Mouse (Mus musculus) limb, embryonic 10.5 days (tissue): ENCODE measurements around the gene Gp6. TPM values are rescaled to one million over a fixed set of nuclear protein-coding genes. Genes with fewer than 3 reads are reported as not detected.
"Not testable (repeated sequence)": the region's sequence is repeated elsewhere in the genome, so short reads cannot be mapped to it uniquely, and the experiment has no call there.

Source experiments
- DNase-seq: peaks from one replicate; pipeline ENCODE4 v3.0.0-alpha.2; 2017; ENCODE audit warnings: low spot score
- H3K27ac ChIP-seq: fragments of 300-500 bp; sonication (generic); 2 replicates; pipeline ENCODE4 v1.5.1; 2016; ENCODE audit warnings: mild to moderate bottlenecking
- H3K27me3 ChIP-seq: fragments of 300-500 bp; sonication (generic); 2 replicates; pipeline ENCODE4 v1.6.1; 2016; ENCODE audit warnings: low read depth, mild to moderate bottlenecking; ENCODE audit not compliant: poor library complexity, severe bottlenecking
- H3K36me3 ChIP-seq: fragments of 300-500 bp; sonication (generic); 2 replicates; pipeline ENCODE4 v1.6.1; 2016; ENCODE audit warnings: mild to moderate bottlenecking, moderate library complexity
- H3K4me1 ChIP-seq: fragments of 300-500 bp; sonication (generic); 2 replicates; pipeline ENCODE4 v1.6.1; 2016
- H3K4me3 ChIP-seq: fragments of 300-500 bp; sonication (generic); 2 replicates; pipeline ENCODE4 v1.5.1; 2016; ENCODE audit warnings: mild to moderate bottlenecking, moderate library complexity
- H3K9me3 ChIP-seq: fragments of 300-500 bp; sonication (generic); replicated peaks from 2 replicates; pipeline ENCODE4 v1.6.1; 2016; ENCODE audit warnings: mild to moderate bottlenecking
- WGBS: fragments of 180-500 bp; shearing (Covaris S2); methylation state at CpG from one replicate; pipeline ENCODE4 v1.1.7; 2016; 5-methylcytosine and 5-hydroxymethylcytosine counted together
- polyA plus RNA-seq: library from polyadenylated mRNA; unstranded; fragments of >200 nt; fragmentation: Nextera tagmentation; extraction: Ambion mirVana; gene quantifications from 2 replicates; pipeline ENCODE4 v1.2.1, GENCODE M21; 2016

The Gp6 gene
- polyA plus RNA-seq, result 0.30 and 0.35 TPM in 2 replicates

DNA sequence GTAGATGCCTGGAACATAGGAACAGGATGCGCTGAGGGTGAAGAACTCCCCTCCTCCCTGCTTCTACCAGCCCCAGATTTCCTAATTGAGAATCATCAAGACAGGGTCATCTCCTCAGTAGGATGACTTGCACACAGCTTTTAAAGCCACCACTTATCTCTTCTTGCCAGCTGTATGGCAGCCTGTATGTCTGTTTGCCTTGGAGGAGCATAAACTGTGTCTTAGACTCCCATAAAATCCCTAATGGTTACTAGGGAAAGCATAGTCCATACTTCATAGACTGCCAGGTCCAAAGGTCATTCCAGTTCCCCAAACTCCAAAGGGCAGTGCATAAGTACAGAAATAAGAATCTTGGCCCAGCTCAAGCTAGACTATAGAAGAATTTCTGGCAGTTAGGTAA lies at the start of gene Gp6:
Gene Gp6, minus strand, starts transcription at position 15 of the 400 bp plus-strand sequence.
- H3K4me1 ChIP-seq, result no peaks in the 10 kb centered on the region
- no peak within 1 kb of the TSS for H3K27ac ChIP-seq
- WGBS, result 94% methylated on average over 1 of the region's 1 CpGs
- H3K27me3 ChIP-seq, result no peaks in the 10 kb centered on the region
- DNase-seq, result no peak
- H3K36me3 ChIP-seq, result no peaks in the 10 kb centered on the region
- no peak within 1 kb of the TSS for H3K4me3 ChIP-seq
- no peaks in the 10 kb centered on the region for H3K9me3 ChIP-seq

DNA sequence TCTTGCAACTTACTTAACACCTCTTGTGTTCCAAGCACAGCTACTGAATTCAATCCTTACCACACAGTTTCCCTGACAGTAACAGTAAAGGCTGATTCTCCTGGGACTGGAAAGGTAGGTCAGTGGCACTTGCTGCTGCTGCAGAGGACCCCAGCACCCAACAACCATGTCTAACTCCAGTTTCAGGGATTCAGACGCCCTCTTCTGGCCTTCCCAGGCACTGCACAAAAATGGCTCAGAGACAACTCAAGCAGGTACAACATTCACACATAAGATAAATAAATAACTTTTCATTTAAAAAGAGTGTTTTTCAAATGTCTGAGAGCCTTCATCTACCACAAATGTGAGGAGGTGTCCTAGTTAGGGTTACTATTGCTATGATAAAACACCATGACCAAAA lies 49.6 kb upstream of the Gp6 start:
- no peak for DNase-seq

DNA sequence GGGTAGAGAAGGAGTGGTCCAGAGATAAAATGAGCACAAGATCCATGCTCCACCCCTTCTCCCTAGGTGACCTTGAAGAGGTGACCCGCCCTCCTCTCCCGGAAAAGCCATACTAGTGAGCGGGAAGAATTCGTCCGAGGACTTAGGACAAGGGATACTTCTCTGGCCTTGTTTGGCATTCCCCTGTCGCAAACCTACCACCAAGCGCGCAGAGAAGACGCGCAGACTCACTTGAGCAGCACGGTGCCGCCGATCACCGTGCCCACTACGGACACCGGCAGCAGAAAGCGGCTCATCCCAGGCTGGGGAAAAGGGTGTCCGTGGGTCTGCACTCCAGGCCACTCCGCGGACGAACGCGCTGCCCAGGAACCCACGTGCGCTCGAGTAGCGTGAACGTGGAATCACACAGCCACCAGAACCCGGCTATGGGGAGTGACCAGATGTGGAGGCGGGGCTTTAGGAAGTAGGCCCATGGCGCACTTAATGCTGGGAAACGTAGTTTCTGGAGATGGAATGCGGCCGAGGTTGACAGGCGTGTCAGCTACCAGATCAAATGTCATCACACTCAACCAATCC lies 47.8 kb upstream of the Gp6 start, which contains the start of gene Rdh13:
Gene Rdh13, minus strand, starts transcription at position 434 of the 576 bp plus-strand sequence.
- H3K27ac ChIP-seq, result peak within 1 kb of the TSS; percentile 89
- peak; percentile 85 for DNase-seq
- peaks cover 40% of the 10 kb centered on the region for H3K36me3 ChIP-seq
- H3K4me1 ChIP-seq, result peaks cover 7% of the 10 kb centered on the region
- no peaks in the 10 kb centered on the region for H3K27me3 ChIP-seq
- H3K9me3 ChIP-seq, result no peaks in the 10 kb centered on the region
- peak within 1 kb of the TSS; percentile 81 for H3K4me3 ChIP-seq
- WGBS, result 0% methylated on average over 35 of the region's 35 CpGs

More for the DNA sequence above, 49.6 kb upstream of the Gp6 start:
- WGBS, result 0% methylated on average over 1 of the region's 1 CpGs
- no peaks in the 10 kb centered on the region for H3K27me3 ChIP-seq
- H3K4me3 ChIP-seq, result no peak overlapping the region
- H3K9me3 ChIP-seq, result no peaks in the 10 kb centered on the region
- H3K36me3 ChIP-seq, result peaks cover 22% of the 10 kb centered on the region
- peaks cover 7% of the 10 kb centered on the region for H3K4me1 ChIP-seq
- H3K27ac ChIP-seq, result no peak overlapping the region

DNA sequence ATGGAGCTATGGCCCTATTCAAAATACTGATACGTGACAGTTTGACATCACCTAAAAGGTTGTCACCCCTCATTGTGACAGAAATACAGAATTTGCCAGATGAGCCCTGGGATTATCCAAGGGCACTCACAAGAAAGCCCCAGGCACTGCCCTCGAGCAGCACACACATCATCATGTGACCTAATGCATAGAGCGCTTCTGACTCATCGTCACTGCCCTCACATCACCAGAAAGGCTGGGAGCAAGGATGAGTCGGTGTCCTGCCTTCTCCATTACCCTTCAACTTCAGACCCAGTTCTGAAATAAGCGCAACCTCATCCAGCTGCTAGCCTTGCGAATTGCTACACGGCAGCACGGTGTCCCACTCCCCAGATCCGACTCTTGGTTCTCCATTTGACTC lies 43.0 kb upstream of the Gp6 start:
- no peak for DNase-seq
- Histone ChIP-seq H3K4me3 (no peak overlapping the region), H3K36me3 (peaks cover 82% of the 10 kb centered on the region), H3K9me3 (no peaks in the 10 kb centered on the region), H3K4me1 (peaks cover 7% of the 10 kb centered on the region), H3K27me3 (no peaks in the 10 kb centered on the region), H3K27ac (no peak overlapping the region)
- WGBS, result 92% methylated on average over 10 of the region's 10 CpGs

DNA sequence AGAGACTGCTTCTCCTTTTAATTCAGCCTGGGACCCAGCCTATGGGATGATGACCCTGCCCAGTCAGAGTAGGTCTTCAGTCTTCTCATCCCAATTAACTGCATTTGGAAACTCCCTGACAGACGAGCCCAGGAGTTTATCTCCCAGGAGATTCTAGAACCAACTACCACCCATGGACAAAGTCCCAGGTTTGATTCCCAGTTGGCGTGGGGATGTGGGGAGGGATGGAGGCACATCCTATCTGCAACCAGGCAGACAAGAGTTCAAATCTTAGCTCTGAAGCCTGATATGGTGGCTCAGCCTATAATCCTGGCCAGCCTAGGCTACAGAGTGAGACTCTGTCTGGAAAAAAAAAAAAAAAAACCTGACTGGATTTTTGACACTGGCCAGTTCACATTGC lies 40.2 kb upstream of the Gp6 start:
- Histone ChIP-seq H3K4me3 (no peak overlapping the region), H3K9me3 (no peaks in the 10 kb centered on the region), H3K4me1 (no peaks in the 10 kb centered on the region), H3K27ac (no peak overlapping the region), H3K27me3 (no peaks in the 10 kb centered on the region), H3K36me3 (peaks cover 94% of the 10 kb centered on the region)
- DNase-seq, result no peak
- WGBS, result 97% methylated on average over 2 of the region's 2 CpGs

DNA sequence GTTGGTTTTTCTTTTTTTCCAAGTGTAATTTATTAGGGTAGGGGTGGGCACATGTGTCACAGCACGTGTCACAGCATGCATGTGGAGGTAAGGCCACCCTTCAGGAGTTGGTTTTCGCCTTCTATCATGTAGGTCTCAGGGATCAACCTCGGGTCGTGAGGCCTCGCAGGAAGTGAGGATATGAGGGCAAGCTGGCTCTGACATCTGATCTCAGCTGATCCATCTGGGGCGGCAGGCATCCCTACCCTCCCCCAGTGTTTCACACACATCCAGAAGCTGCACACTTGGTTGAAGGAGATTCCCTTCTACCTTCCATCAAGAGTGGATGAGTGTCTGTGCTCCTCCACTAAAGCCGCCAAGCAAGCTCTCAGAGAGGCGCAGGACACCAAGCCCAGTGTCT lies 34.5 kb upstream of the Gp6 start:
- peaks cover 95% of the 10 kb centered on the region for H3K36me3 ChIP-seq
- H3K9me3 ChIP-seq, result no peaks in the 10 kb centered on the region
- no peaks in the 10 kb centered on the region for H3K27me3 ChIP-seq
- H3K27ac ChIP-seq, result no peak overlapping the region
- WGBS, result 90% methylated on average over 8 of the region's 8 CpGs
- no peaks in the 10 kb centered on the region for H3K4me1 ChIP-seq
- DNase-seq, result peak; percentile 25
- no peak overlapping the region for H3K4me3 ChIP-seq

DNA sequence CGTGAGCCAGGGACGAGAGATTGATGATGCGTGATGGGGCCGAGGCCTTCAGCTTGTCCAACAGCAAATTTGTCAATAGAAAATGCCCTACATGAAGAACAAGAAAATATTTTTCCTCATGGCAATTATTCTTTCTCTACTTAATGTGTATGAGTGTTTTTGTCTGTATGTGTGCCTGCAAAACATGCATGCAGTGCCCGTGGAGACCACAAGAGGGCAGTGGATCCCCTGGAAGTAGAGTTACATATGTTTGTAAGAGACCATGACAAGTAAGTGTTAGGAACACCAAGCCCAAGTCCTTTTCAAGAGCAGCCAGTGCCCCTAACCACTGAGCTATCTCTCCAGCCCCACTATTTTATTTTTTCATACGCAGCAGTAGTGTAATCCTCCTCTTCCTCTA lies 34.0 kb upstream of the Gp6 start:
- 80% methylated on average over 6 of the region's 6 CpGs for WGBS
- H3K4me1 ChIP-seq, result no peaks in the 10 kb centered on the region
- peak; percentile 85 for DNase-seq

DNA sequence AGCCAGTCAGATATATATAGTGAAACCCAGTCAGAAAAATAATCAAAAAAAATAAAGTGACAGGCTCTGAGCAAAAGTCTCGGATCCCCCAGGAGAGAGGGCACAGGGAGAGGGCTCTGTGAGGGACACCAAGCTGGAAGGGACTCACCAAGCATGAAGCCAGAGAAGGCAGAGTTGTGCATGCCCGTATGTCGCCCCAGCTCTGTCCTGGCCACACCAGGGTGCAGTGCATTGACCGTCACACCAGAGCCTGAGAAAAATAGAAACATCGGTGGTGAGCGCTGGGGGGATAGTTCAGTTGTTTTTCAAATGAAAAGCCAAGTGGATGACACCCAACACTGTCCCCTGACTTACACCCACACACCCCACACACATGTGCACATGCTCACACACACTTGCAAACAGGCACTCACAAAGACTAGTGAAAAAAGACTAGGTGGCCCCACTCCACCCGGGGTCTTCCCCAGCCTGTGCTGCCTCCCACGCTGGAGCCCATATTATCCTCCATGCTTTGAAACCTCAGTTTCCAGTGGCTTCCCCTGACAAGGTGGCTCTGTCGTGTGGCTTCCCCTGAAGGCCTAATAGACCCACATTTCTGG lies 32.8 kb upstream of the Gp6 start:
- Histone ChIP-seq H3K4me1 (no peaks in the 10 kb centered on the region), H3K4me3 (no peak overlapping the region), H3K27ac (no peak overlapping the region), H3K36me3 (peaks cover 94% of the 10 kb centered on the region), H3K27me3 (no peaks in the 10 kb centered on the region), H3K9me3 (no peaks in the 10 kb centered on the region)
- peak; percentile 21 for DNase-seq
- WGBS, result 95% methylated on average over 9 of the region's 9 CpGs

More for the DNA sequence above, 34.0 kb upstream of the Gp6 start:
- Histone ChIP-seq H3K36me3 (peaks cover 94% of the 10 kb centered on the region), H3K27ac (no peak overlapping the region), H3K9me3 (no peaks in the 10 kb centered on the region), H3K4me3 (no peak overlapping the region), H3K27me3 (no peaks in the 10 kb centered on the region)

DNA sequence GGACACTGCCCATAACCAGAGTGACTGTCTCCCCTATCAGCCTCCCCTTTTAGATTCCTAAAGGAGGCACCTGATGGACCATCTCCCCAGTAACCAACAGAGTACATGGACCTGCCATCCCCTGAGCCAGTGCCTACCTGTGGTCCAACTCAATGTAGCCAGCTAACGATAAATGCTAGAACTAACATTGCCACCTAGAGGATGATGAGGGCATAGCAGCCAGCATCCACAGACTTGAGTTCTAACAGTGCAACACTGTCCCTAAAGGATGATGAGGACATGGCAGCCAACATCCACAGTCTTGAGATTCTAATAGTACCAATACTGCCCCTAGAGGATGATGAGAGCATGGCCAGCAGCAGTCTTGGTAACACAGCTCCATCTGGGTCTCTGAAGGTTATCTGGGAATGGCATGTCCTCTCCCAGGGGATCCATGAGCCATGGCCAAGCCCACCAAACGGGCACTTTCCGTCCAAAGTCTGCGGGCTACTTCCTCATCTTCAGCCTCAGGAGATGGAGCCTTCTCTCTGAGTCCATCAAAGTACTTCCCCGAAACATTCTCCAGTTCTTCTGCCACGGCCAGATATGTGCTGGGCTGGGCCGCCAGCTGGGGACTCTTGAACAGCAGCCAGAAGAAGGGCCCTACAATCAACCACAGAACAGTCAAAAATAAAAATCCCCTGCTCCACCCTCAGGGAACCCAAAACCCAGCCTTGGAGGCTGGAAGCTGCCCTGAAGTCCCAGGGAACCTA lies 29.8 kb upstream of the Gp6 start:
- Histone ChIP-seq H3K4me3 (no peak overlapping the region), H3K27me3 (no peaks in the 10 kb centered on the region), H3K36me3 (peaks cover 83% of the 10 kb centered on the region), H3K27ac (no peak overlapping the region), H3K4me1 (no peaks in the 10 kb centered on the region), H3K9me3 (no peaks in the 10 kb centered on the region)
- DNase-seq, result peak; percentile 83
- 80% methylated on average over 7 of the region's 7 CpGs for WGBS

DNA sequence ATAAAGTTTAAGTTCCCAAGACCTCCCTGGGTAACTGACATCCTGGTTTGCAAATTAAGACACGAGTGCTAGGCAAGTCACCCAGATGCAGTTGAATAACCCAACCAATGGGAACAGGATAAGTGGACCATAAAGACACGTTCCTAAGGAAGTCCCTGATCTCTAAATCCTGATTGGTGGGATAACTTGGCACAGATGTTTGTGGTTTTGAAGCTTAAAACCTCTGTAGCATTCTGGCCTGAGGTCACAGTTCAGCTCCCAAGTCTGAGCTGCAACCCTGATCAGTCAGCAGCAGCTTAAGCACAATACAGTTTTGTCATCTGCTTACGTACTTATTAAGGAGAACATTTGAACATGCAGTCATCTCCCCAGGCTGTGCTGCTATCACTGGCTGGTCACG lies 22.7 kb upstream of the Gp6 start:
- 72% methylated on average over 4 of the region's 4 CpGs for WGBS
- Histone ChIP-seq H3K27ac (no peak overlapping the region), H3K27me3 (no peaks in the 10 kb centered on the region), H3K36me3 (peaks cover 18% of the 10 kb centered on the region), H3K4me1 (no peaks in the 10 kb centered on the region), H3K9me3 (no peaks in the 10 kb centered on the region), H3K4me3 (no peak overlapping the region)
- DNase-seq, result no peak

DNA sequence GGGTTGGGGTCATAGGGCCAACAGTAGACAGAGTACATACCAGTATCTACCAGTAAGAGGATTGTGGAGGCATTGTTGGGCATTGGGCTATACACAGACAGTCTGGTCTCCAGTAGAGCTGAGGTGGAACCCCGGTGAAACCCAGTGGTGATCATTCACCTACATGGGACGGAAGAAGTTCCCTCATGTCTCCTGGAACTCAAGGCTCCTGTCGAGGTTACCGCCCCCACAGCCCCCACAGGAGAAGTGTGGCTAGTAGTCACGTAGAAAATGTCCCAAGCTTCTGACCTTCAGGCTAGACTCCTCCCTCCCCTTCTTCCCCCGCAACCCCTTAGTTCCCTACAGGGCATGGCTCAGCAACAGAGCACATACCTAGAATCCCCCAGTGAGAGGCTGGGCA lies 22.1 kb upstream of the Gp6 start:
- no peaks in the 10 kb centered on the region for H3K9me3 ChIP-seq
- H3K36me3 ChIP-seq, result peaks cover 13% of the 10 kb centered on the region
- 83% methylated on average over 6 of the region's 6 CpGs for WGBS
- no peak overlapping the region for H3K4me3 ChIP-seq
- no peaks in the 10 kb centered on the region for H3K4me1 ChIP-seq
- H3K27me3 ChIP-seq, result no peaks in the 10 kb centered on the region
- no peak for DNase-seq
- H3K27ac ChIP-seq, result no peak overlapping the region

DNA sequence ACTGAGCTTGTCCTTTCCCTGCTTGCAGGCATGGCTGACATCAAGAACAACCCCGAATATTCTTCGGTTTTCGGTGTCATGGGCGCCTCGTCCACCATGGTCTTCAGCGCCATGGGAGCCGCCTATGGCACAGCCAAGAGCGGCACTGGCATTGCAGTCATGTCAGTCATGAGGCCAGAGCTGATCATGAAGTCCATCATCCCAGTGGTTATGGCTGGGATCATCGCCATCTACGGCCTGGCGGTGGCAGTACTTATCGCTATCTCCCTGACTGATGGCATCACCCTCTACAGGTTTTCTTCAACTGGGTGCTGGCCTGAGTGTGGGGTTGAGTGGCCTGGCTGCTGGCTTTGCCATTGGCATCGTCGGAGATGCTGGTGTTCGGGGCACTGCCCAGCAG lies 14.9 kb upstream of the Gp6 start:
- H3K27ac ChIP-seq, H3K36me3 ChIP-seq, H3K9me3 ChIP-seq, H3K27me3 ChIP-seq, DNase-seq, H3K4me3 ChIP-seq, H3K4me1 ChIP-seq: not testable (repeated sequence)
- WGBS, result 98% methylated on average over 15 of the region's 15 CpGs

DNA sequence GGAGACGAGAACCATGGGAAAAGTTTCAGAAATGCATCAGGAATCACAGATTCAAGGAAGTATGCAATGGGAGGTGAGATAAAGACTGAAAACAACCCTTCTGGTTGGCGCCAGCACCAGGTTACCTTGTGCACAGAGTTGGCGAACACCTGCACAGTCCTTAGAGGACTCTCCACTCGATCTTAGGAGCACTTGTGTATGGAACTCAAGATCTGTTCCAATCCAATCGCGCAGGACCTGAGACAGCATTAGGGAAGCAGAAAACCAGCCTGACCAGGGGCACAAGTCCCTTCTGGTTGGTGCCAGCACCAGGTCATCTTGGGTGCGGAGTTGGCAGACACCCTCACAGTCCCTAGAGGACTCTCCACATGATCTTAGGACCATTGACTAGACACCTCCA lies 24.0 kb downstream of the Gp6 start:
- Histone ChIP-seq H3K9me3 (no peaks in the 10 kb centered on the region), H3K27me3 (no peaks in the 10 kb centered on the region), H3K4me1 (no peaks in the 10 kb centered on the region), H3K36me3 (no peaks in the 10 kb centered on the region), H3K27ac (no peak overlapping the region), H3K4me3 (no peak overlapping the region)
- 88% methylated on average over 7 of the region's 7 CpGs for WGBS
- no peak for DNase-seq
